Mouse (Mus musculus) embryo, embryonic 11 days (tissue): ENCODE data around the gene Dntt.

Experiments used
- DNase-seq: peaks from one replicate; pipeline ENCODE4 v3.0.0-alpha.2; 2015

Dntt gene

DNA sequence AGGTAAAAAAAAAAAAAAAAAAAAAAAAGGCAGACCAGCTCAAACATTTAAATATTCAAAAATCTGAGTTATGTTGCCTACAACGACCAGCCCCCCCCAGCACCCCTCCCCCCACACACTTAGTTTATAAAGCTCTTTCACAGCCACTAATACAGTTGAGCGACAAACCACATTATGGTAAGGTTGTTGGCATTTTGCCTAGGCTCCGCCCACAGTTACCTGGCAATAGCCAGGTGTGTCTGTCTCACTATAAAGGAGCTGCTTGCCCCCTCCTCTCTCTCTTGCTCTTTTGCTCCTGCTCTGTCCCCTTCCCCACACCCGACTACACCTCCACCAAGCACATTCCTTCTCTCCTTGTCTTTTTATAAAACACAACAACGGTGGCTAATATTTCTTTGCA is 17.4 kb upstream of the Dntt start:
- DNase-seq, result no peak

DNA sequence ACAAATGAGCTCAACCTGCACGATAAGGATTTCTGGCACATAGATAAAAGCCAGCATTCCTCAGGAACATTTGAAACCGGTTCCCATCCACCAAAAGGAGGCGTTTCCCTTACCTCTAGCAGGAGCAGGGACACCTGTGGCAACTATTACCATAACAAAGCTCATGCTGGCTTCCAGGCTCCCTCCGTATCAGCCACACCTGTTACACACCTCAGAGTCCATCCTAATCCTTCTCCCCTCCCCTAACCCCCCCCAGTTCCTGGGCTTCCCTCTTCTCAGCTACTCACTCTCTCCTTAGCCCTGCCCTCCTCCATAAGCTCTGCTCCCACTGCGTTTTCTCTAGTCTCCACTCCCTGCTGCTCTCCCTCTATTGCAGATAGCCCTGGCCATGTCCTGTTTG is 15.5 kb upstream of the Dntt start:
- no peak for DNase-seq

DNA sequence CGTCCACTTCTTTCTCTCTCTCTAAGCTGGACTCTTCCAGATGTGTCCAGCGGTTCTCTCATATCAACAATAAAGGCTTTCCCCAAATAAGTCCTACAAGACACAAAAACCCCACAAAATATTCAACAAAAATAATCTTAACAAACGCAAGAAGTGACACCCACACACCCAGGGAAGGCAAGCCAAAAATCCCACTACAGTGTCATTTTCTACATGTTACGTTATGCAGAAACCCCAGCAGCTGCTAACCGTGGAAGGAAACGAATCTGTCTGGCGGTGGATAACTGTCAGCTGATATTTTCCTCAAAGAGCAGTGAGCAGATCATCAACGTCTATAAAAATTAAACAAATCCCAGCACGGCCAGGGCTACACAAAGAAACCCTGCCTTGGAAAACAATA is 15.1 kb upstream of the Dntt start:
- no peak for DNase-seq

DNA sequence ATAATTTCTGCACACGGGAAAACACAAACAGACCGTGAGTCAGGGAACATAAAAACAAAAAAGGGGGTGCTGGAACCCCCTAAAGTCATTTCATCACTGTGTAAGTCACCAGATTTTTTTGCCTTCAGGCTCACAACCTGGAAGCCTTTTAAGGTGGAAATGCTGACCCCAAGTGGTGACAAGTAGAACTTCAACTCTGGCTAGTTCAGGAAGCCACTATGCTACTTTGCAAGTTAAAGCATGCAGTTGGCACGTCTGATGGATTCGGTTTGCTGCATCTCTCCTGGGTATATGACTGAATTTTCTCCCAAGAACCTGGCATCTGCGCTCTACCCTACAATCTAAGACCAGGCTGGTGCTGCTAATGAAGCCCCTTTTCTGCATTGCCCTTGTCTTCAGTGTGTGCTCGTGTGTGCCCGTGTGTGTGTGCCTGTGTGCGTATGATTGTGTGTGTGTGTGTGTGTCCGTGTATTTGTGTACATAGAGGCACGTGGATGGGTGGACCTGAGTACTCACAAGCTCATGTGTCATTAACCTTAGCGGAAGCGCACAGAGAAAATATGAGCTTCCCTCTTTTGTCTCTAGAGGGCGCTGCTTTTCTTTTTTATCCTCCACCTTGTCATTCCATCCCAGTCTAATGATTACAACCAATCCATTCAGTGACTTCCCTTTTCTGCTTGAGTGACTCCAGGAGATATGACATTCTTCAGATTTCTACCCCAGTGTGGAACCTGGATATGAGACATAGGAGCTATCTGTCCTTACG is 12.9 kb upstream of the Dntt start:
- peak; percentile 83 for DNase-seq

DNA sequence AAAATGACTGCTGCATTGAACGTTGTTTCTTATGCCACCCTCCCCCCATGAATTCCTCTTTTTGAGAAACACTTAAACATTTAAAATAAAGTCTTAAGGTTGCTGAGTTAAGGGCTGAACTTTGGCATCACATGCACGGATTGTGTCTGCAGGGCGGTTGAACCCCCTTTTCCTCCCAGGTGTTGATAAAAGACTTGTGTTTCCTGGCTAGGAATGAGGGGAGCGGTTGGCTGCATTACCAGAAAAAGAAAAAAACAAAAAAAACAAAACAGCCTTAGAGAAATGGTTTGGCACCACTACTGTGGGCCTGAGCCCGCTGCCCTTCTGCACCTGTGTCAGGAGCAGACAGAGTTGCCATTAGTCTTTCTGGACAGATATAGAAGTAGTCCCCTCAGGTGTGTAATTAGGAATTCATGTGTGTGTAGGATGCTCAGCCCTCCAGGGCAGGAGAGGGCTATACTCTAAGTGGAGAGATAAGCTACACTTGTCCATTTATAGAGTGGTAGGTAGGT is 9.9 kb upstream of the Dntt start:
- DNase-seq, result no peak

DNA sequence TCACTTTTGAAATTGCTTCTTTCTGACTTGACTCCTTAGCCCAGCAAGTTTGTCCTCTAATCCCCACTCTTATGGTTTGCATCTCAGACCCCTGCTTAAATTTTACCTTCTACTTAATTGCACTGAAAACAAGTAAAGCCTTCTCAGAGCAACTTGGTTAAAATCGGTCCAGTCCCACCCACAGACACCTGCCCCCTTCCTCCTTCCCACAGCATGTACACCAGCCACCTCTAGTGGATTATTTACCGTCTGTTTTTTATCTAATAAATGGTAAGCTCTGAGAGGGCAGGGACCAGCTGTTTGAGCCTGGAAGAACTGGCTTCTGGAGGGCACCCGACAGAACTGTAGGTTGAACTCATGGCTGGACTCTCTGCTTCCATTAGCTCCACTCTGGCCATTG is 8.5 kb upstream of the Dntt start:
- DNase-seq, result no peak

DNA sequence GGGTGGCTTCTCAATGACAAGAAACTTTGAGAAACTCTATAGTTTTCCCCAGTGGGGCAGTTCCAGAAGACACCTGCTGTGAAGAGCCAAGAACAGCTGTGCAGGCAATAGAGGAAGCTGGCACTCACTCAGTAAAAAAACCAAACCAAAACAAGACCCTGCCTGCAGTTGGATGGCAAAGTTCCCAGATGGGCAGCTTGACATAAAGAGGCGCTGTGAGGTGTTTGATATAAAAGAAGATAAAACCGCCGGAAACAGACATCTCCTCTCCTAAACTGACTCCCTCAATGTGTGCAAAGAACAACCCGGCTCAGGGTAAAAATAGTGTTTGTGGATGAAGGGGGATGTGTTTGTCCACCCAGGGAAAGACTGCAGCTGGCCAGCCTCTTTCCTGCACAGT is 6.8 kb upstream of the Dntt start:
- no peak for DNase-seq

DNA sequence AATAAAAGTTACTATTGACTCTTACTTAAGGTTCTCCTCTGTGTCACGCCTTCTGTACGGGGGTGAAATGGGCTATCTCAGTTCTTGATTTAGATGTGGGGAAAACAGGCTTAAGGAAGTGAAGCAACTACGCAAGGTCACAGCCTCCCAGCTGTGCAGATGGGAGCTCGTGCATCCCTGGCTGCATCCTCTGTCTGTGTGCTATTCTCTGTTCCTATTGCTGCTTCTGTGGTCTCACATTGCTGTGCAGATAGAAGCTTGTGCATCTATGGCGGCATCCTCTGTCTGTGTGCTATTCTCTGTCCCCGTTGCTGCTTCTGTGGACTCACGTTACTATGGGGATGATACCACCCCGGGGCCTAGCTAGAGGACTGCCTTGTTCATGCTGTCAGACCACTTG is 2.5 kb upstream of the Dntt start:
- no peak for DNase-seq

DNA sequence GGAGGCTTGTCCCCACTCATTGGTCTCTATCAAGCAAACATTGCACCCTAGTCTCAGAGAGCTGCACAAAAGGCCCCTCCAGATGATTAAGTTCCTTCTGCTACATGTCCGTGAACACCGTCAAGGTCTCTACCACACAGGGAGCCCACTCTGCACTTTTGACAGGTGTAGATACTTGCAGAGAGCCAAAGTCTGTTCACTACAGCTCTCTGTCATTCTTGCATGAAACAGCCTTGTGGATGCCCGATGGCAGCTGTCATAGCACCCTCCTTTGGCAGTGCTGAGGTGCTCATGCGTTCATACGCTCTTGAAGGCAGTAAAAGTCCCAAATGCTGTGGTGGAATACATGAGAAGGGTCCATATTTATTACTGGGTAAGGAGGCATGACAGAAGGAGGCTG is 2.1 kb upstream of the Dntt start:
- DNase-seq, result no peak

DNA sequence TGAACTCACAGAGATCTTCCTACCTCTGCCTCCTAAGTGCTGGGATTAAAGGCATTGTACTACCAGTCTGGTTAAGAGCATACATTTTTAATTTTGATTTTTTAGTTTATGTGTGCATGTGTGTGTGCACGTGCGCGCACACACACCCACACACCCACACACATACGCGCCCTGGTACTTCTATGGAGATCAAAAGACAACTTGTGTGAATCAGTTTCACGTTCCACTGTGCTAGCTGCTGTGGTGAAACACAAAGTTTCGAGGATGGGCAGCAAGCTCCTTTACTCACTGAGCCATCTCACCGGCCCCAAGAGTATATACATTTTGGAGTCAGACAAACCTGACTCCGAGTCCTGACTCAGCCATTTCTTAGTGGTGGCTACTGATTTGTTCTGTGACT is 1.5 kb upstream of the Dntt start:
- no peak for DNase-seq

DNA sequence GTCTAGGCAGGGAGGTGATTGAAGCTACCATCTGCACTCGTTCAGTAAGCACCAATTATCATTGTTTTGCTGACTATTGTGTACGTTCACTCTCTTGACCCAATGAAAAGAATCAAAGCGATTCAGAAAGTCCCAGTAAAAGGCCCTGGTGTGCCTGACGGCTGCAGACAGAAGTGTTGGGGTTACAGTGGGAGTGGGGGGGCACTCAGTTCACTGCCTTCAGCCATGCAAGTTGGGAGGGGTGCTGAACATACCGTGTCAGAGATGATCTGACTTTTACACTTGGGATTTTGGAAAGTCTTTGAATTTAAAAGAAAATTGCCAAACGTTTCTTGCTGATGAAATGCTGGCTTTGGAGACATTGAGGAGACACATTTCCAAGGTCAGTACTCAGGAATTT is 1.1 kb downstream of the Dntt start:
- no peak for DNase-seq

DNA sequence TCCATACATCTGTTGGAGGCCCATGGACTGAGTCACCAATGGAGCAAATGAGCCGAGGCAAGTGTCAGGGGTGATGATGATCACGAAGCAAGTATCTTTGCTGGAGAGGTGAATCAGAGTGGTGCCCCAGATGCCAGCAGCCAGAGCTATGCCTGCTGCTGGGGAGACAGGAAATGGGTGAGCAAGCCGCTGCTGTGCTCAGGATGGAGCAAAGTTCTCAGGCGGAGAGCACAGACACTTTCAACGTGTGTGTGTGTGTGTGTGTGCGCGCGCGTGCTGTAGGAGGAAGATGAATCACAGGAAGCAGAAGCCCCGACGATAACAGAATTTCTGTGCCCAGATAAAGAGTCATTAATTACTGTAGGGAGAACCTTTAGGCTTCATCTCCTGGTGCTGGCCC is 1.9 kb downstream of the Dntt start:
- no peak for DNase-seq

DNA sequence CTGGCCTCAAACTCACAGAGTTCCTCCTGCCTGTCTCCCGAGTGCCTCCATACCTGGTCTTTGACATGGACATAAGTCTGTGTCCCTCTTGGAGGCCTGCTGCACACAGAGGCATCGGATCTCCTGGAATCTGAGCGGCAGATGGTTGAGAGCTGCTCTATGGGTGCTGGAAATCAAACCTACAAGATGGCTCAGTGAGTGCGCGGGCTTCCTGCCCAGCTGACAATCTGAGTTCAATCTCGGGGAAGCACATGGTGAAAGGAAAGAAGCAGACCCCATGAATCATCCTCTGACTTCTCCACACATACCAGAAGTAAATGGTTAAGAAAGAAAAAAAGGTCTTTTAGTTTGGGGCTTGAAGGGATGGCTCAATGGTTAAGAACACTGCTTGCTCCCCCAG is 2.8 kb downstream of the Dntt start:
- no peak for DNase-seq

DNA sequence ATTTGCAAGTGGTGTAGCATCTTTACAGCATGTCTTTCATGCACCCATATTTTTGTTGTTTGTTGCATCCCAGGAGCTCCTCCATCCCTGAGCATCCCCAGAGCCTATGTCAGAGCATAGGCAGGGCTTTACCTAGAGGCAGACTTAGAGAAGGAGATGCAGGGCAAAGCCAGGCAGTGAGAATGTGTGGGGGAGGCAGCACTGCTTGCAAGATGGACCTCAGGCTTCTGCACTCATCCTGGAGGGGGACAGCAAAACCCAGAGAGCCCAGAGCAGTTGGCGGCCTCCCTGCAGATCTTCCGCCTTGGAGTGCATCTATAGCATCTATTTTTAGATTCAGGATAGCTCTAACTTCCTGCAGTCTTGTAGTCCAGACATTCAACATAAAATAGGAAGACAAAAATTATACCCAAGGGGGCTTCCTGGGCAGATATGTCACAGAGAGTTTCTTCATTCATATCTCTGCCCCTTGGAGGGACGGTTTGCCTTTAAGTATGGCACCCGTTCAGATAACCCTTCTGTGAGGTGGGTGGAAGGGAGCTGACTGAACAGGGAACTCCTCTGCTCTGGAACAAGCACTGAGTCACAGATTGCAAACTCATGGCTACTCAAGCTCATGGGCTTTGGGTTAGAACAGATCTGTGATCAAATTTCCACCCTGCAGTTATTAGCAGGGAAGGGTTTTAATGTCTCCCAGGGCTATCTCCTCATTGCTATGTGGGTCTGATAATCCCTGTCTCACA is 6.9 kb downstream of the Dntt start:
- no peak for DNase-seq

DNA sequence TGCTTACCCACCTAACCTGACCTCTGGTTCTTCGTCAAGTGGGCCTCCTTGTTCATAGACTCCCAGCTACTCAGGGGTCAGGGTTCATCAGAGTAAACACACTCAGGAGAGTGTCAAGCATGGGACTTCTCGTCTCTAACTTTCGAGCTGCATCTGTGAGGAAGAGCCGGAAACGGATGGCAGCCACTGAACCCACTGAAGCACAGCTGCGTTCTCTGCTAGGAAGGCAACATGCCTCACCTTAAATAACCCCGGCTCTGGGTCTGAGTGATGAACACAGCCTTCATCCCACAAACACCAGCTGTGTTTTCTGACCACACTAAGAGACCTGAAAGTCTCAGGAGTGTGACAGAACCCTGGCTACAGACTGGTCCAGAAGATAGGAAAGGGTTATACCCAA is 10.0 kb downstream of the Dntt start:
- DNase-seq, result no peak

DNA sequence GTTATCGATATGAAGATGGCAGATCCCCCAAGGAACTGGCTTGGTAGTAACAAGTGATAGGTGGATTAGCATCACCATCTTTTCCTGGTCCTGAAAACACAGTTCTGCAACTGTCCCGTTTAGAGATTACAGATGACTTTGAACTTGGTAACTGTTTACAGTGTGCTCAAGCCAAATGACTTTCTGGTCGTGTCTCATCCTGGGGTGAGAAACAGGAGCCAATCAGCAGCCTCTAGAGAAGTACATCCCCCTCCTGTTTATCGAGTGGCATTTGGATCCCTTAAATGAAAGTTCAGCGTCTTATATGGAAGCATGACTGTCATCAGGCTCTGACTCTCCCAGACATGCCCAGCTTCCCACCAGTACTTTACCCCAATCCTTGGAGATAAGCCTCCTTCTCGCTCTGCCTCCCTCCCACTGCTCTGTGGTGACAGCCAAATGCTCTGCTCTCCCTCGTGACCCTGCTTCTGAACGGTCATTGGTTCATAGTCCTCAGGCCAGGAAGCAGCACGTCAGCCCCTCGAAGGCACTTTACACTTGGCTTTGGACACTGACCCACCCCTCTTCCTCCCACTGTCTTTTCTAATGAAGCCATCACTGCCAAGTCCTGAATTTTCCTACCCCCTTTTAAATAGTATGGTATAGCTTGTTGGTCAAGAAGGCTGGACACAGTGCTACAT is 16.2 kb downstream of the Dntt start:
- peak; percentile 11 for DNase-seq

DNA sequence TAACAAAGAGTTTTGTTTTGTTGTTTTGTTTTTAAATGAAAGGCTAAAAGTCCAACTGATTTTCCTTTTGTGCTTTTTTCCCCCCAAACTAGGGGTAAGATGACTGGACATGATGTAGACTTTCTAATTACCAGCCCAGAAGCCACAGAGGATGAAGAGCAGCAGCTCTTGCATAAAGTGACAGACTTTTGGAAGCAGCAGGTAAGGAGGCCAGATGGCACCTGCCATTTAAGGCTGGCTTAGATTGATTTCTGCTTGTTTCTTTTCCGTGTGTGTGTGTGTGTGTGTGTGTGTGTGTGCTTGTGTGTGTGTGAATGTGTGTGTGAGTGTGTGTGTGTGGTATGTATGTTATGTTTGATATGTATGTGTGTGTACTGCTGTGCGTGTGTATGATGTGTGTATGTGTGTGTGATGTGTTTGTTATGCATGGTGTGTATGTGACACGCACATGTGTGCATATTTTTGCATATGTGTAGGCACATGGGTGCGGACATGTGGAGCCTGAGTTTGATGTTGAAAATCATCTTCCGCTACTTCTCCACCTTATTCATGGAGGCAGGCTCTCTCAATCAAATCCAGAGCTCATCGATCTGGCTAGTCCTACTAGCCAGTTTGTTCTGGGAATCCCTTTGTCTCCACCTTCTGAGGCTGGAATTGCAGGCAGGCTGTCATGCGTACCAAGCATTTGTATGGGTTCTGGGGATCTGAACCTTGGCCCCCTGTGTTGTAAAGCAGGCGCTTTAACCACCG is 18.5 kb downstream of the Dntt start:
- no peak for DNase-seq

DNA sequence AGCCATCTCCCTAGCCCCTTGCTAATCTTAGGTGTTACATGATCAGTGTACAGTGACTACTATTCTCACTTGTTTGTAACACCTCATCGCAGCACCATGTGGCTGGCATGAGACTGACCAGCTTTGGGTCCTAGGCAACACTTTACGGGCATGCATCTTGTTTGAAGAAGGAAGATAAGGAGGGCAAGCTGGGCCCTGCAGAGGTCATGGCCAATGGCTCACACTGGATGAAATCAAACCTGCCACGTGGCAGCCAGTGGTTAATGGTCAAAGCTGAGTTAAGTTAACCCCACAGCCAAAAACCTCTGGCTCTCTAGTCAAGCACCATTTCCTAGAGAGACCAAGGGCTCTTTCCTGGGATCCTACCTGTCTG is 19.1 kb downstream of the Dntt start:
- DNase-seq, result no peak

DNA sequence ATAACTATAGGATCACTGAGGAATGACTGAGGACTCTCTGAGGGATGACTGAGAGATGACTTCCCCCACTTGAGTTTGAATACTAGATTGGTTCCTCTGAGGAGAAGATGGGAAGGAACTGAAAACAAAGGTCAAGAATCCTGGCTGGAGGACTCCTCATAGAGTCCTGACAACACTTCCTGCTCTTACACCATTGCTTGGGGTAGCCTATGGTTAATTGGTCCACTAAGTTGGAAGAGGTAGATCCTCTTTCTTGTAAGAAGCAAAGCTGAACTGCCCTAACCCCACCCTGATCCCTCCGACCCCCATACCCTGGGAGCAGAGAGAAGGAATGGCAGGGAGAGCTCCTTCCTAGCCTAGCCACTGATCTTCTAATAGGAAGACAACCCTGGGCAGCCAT is 22.6 kb downstream of the Dntt start:
- no peak for DNase-seq

DNA sequence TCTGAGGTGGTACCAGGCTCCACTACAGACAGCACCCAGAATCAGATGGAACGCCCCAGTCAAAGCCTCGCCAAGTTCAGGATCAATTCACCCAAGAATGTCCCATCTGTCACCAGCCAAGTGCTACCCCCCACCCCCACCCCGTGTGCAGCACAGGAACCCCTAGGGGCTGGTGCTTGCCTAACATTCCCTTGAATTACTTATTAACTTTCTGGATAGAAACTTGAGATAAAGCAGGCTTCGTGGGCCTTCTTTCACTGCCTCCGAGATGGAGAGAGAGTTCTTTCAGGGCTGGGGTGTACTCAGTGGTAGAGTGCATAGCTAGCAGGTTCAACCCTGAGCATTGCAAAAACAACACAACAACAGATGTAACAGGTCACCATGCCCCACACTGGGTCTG is 23.2 kb downstream of the Dntt start:
- DNase-seq, result no peak

DNA sequence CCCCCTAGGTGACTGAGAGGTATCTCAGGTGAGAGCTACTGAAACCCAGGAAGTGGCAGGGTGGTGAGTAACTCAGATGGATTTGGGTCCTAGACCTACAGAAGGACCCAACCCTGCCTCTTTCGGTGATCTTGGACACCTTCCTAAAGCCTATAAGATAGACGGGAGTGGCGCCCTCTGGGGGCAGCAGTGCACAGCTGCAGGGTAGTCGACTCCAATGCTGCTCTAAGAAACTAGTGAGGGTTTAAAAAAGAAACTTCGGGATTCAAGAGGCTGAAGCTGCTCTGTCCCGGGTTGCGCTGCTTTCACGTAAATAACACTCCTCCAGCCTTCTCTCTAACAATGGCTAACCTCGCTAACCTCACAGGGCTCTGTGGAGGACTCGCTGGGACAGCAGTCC is 24.5 kb downstream of the Dntt start:
- peak; percentile 65 for DNase-seq

DNA sequence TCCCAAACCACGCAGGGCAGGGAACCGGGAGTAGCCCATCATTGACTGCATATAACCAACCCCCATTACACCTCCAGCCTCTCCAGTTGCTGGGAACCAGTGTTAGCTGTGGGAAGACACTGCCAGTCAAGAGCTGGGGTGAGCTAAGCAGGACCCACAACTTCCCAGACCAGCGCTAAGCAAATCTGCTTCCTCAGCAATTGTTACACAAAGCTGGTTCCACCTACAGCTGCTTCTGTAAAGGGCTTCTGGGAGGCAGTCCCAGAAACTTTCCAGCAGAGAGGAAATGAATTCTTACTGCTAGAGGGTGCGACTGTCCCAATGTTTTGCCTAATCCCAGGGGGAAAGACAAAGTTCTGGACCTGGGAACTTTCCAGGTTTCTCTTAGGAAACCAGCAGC is 25.6 kb downstream of the Dntt start:
- DNase-seq, result no peak

DNA sequence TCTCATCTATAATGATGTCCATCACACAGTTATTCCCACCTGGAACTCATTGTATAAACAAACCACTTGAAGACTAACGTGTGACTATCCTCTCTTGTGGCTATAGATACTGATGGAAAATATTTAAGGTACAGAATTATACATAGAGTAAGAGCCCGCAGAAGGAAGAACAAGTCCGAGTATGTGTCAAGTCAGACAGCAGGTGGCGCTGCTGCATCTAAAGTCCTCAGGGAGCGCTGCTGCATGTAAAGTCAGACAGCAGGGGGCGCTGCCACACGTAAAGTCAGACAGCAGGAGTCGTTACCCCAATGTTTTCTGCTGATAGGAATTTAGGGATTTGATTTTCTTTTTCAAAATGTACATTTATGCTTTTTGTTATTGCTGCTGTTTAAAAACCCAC is 42.4 kb downstream of the Dntt start:
- peak; percentile 94 for DNase-seq
